Mouse (Mus musculus) heart, adult 2 months (tissue): ENCODE results near the gene Pecam1. TPM values are rescaled to one million over a fixed set of nuclear protein-coding genes. Genes with fewer than 3 reads are reported as not detected.

Experiments used
- DNase-seq, 2 experiments: peaks; one replicate each; pipeline ENCODE4 v3.0.0; 2021
- H3K27ac ChIP-seq: fragments of 200-600 bp; 2 replicates; pipeline ENCODE4 v1.8.1; 2022
- H3K27me3 ChIP-seq: fragments of 200-500 bp; 2 replicates; pipeline ENCODE4 v1.6.1; 2012; ENCODE audit warnings: mild to moderate bottlenecking, low read length, inconsistent platforms, mixed read lengths; ENCODE audit not compliant: control insufficient read depth, insufficient read depth
- H3K36me3 ChIP-seq: fragments of 200-500 bp; 2 replicates; pipeline ENCODE4 v1.6.1; 2012; ENCODE audit warnings: low read length, inconsistent platforms; ENCODE audit not compliant: control insufficient read depth, insufficient read depth
- H3K4me1 ChIP-seq: fragments of 200-500 bp; 2 replicates; pipeline ENCODE4 v1.6.1; 2011; ENCODE audit warnings: low read length; ENCODE audit not compliant: control insufficient read depth, insufficient read depth
- H3K4me3 ChIP-seq: fragments of 200-600 bp; 2 replicates; pipeline ENCODE4 v1.8.1; 2022
- H3K79me2 ChIP-seq: fragments of 200-500 bp; replicated peaks from 2 replicates; pipeline ENCODE4 v1.6.1; 2012; ENCODE audit warnings: mild to moderate bottlenecking, inconsistent platforms, low read length, moderate library complexity, mixed read lengths; ENCODE audit not compliant: control insufficient read depth, insufficient read depth
- H3K9ac ChIP-seq: fragments of 200-500 bp; 2 replicates; pipeline ENCODE4 v1.6.1; 2012; ENCODE audit warnings: low read depth, mild to moderate bottlenecking, control low read depth, inconsistent platforms, low read length, mixed read lengths
- CTCF ChIP-seq: fragments of 200-600 bp; IDR thresholded peaks from 2 replicates; pipeline ENCODE4 v1.8.1; 2022; ENCODE audit warnings: antibody characterized with exemption, mild to moderate bottlenecking, moderate library complexity
- EP300 ChIP-seq: fragments of 200-500 bp; IDR thresholded peaks from 2 replicates; pipeline ENCODE4 v1.6.1; 2011; ENCODE audit warnings: low read depth, low read length, control low read depth; ENCODE audit not compliant: insufficient read depth
- POLR2A ChIP-seq: fragments of 200-500 bp; IDR thresholded peaks from 2 replicates; pipeline ENCODE4 v1.6.1; 2011; ENCODE audit warnings: mild to moderate bottlenecking, low read depth, low read length, control low read depth; ENCODE audit not compliant: insufficient read depth
- WGBS: fragments of 180-500 bp; shearing (Covaris S2); methylation state at CpG from one replicate; pipeline ENCODE4 v1.1.7; 2018; 5-methylcytosine and 5-hydroxymethylcytosine counted together
- intact Hi-C: fragments of 180-260 bp; cut with DNase I; formaldehyde crosslinking; loops from one replicate; pipeline ENCODE4 v1.15.1; 2025
- polyA plus RNA-seq: library from polyadenylated mRNA; depleted of rRNA; stranded (reverse); fragments of >200 nt; gene quantifications from 2 replicates; pipeline ENCODE4 v1.2.3, GENCODE M21; 2012
- total RNA-seq, 2 experiments: library from RNA; stranded (reverse); gene quantifications; 2 replicates each; pipeline ENCODE4 v1.2.3; 2021

Gene Pecam1
- total and polyA plus RNA-seq, 3 experiments, result 78.3 to 123 (median 114) TPM

DNA sequence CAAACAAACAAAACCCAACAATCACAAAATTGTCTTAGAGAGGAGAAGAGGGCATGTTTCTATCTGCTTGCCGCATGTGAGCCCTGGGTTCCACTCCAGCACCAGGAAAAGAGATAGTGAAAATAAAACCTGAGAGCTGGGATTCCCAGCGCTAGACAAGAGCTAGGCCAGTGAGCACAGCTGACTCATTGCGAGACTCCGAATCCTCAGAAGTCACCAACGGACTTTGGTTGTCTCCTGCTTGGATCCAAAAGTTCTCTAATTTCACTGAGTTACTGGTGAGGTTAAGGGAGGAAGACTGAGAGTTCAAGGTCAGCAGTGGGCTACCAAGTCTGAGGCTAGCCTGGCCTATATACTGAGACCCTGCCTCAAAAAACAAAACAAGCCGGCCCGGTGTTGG lies 46.5 kb downstream of the Pecam1 start:
- no peak for TF ChIP-seq EP300
- no peak for TF ChIP-seq CTCF
- TF ChIP-seq POLR2A, result no peak
- Histone ChIP-seq H3K27ac (no peak overlapping the region), H3K9ac (no peak overlapping the region), H3K36me3 (peaks cover 14% of the 10 kb centered on the region), H3K4me1 (peaks cover 16% of the 10 kb centered on the region), H3K27me3 (no peaks in the 10 kb centered on the region), H3K79me2 (no peaks in the 10 kb centered on the region; the same call in 1 of the 2 replicates), H3K4me3 (no peak overlapping the region)
- DNase-seq, result no peak
- intact Hi-C loops, result no loop called here
- 68% methylated on average over 7 of the region's 7 CpGs for WGBS

DNA sequence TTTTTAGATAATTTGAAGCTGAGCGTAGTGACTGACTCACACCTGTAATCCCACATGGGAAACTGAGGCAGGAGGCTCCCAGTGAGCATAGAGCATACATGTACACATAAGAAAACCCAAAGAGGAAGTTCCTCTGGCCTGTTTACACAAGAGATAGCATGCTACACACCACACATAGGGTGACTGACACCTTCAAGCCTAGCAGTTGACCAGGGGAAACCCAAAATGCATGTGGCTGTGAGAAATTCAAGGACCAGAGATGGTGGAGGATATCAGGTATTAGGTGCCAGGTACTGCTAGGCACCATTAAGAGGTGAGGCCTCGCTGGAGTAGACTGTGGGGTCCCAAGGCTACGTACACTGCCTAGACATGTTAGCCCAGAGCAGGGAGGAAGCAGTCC lies 47.8 kb downstream of the Pecam1 start:
- H3K36me3 ChIP-seq, result peaks cover 15% of the 10 kb centered on the region
- peaks cover 13% of the 10 kb centered on the region for H3K4me1 ChIP-seq
- H3K4me3 ChIP-seq, result no peak overlapping the region
- no peak overlapping the region; the same call in 1 of the 2 replicates for H3K9ac ChIP-seq
- 69% methylated on average over 3 of the region's 3 CpGs for WGBS
- TF ChIP-seq CTCF (no peak), EP300 (no peak), POLR2A (no peak)
- H3K27ac ChIP-seq, result no peak overlapping the region
- H3K79me2 ChIP-seq, result no peaks in the 10 kb centered on the region; the same call in 1 of the 2 replicates
- DNase-seq, result no peak
- intact Hi-C loops, result no loop called here
- no peaks in the 10 kb centered on the region for H3K27me3 ChIP-seq

DNA sequence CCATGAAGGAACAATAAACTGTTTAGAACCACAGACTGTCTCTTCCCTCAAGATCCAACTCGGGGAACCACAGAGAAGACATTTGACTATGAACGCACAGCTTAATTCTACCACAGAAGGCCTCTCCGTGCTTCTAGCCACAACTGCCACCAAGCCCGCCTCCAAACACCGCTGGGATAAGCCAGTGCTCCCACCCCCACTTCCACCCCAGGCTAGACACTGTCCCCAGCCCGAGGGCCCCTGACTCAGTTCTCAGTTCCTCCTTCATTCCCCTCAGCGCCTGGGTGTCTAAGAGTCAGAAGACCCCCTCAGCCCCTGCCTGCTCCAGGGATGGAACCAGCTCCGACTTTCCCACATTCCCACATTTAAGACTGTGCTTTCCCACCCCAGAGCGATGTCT lies 48.8 kb downstream of the Pecam1 start:
- 0 out of 2 replicates have a peak overlapping the region, but pooled peaks have one; percentile 9 for H3K9ac ChIP-seq
- peaks cover 13% of the 10 kb centered on the region for H3K4me1 ChIP-seq
- no peak overlapping the region for H3K27ac ChIP-seq
- H3K79me2 ChIP-seq, result no peaks in the 10 kb centered on the region; the same call in 1 of the 2 replicates
- WGBS, result 56% methylated on average over 9 of the region's 9 CpGs
- no peak for DNase-seq
- TF ChIP-seq CTCF, result no peak
- no peak for TF ChIP-seq POLR2A
- no peak for TF ChIP-seq EP300
- intact Hi-C loops, result no loop called here
- no peaks in the 10 kb centered on the region for H3K27me3 ChIP-seq
- H3K36me3 ChIP-seq, result peaks cover 13% of the 10 kb centered on the region
- H3K4me3 ChIP-seq, result no peak overlapping the region

DNA sequence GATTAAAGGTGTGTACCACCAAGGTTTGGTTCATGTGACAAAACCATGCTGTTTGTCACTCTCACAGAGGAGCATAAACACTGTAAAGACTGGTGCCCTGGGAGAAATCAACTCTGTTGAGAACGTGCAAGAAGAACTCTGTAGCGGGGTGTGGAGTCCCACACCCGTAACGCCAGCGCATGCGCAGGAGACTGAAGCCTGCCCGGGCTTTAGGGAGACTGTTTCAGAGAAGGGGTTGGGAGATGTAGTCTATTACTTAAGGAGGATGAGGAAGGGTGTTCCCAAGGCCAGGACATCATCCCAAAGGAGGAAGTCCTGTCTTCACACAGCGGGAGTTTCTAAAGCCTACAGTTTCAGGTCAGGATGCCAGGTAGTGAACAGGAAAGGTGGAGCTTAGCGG lies 51.3 kb downstream of the Pecam1 start:
- TF ChIP-seq EP300, result no peak
- peaks cover 6% of the 10 kb centered on the region; the same call in 1 of the 2 replicates for H3K36me3 ChIP-seq
- H3K4me1 ChIP-seq, result peaks cover 13% of the 10 kb centered on the region
- no peaks in the 10 kb centered on the region; the same call in 1 of the 2 replicates for H3K79me2 ChIP-seq
- DNase-seq, result no peak
- no peak overlapping the region for H3K4me3 ChIP-seq
- 71% methylated on average over 9 of the region's 9 CpGs for WGBS
- no peaks in the 10 kb centered on the region for H3K27me3 ChIP-seq
- no peak overlapping the region for H3K9ac ChIP-seq
- no peak overlapping the region for H3K27ac ChIP-seq
- intact Hi-C loops, result no loop called here

DNA sequence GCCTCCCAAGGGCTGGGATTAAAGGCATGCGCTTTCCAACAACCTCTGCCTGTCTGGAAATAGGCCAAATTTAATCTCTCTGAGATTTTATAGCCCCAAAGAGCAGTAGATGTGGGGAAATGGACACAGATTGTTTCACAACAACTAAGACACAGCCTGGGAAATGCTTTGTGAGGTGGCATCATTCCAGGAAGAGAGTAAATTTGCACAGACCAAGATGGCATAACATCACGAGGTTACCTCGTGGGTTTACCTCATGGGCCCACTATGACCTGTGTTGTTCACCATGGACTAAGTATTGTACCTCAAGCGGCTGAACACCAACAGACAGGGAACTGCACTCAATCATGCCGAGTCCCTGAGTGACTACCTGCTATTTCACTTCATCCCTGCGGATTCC lies 52.1 kb downstream of the Pecam1 start:
- no peak for TF ChIP-seq EP300
- TF ChIP-seq POLR2A, result no peak
- no peak for TF ChIP-seq CTCF

DNA sequence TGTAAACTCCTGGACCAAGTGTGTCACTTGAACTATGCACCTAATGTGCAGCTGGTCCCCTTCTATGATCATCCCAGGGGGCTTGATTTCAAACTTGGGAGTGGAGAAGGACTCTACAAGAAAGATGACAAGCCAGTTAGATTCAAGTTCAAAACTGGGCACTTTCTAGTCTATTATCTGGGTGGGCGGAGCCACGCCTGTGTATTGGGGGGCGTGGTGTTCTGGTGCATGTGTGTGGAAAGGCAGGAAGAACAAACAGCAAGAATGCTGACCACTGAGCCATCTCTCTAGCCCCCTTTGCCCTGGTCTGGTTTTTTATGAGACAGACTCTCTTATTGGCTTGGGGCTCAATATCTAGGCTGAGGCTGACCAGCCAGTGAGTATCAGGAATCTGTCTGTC lies 54.5 kb downstream of the Pecam1 start:
- no peaks in the 10 kb centered on the region for H3K27me3 ChIP-seq

More for the DNA sequence above, 52.1 kb downstream of the Pecam1 start:
- no peaks in the 10 kb centered on the region for H3K27me3 ChIP-seq
- no peak overlapping the region for H3K4me3 ChIP-seq
- no peak overlapping the region for H3K27ac ChIP-seq
- H3K4me1 ChIP-seq, result peaks cover 13% of the 10 kb centered on the region
- H3K9ac ChIP-seq, result no peak overlapping the region
- no peaks in the 10 kb centered on the region; the same call in 1 of the 2 replicates for H3K79me2 ChIP-seq
- no peak for DNase-seq
- peaks cover 6% of the 10 kb centered on the region; the same call in 1 of the 2 replicates for H3K36me3 ChIP-seq
- intact Hi-C loops, result no loop called here
- WGBS, result 87% methylated on average over 6 of the region's 6 CpGs

More for the DNA sequence above, 54.5 kb downstream of the Pecam1 start:
- Histone ChIP-seq H3K4me1 (peaks cover 6% of the 10 kb centered on the region; the same call in 1 of the 2 replicates), H3K9ac (no peak overlapping the region), H3K79me2 (no peaks in the 10 kb centered on the region; the same call in 1 of the 2 replicates), H3K4me3 (no peak overlapping the region), H3K27ac (no peak overlapping the region), H3K36me3 (peaks cover 6% of the 10 kb centered on the region)
- DNase-seq, result no peak
- intact Hi-C loops, result no loop called here
- no peak for TF ChIP-seq CTCF
- TF ChIP-seq EP300, result no peak
- TF ChIP-seq POLR2A, result no peak
- 94% methylated on average over 3 of the region's 3 CpGs for WGBS
